Mouse (Mus musculus) inflammation-experienced regulatory T-cells, adult 6 months (primary cell): ENCODE results near the gene Cadm1. TPM values are rescaled to one million over a fixed set of nuclear protein-coding genes. Genes with fewer than 3 reads are reported as not detected.

Experiments
- ATAC-seq: one replicate; pipeline ENCODE4 v1.8.0; 2017
- polyA plus RNA-seq, 3 experiments: library from polyadenylated mRNA; unstranded; fragments of 100-300 nt; shearing (Covaris generic); gene quantifications; one replicate each; pipeline ENCODE4 v1.2.1; 2017

Cadm1 gene
- polyA plus RNA-seq, 3 experiments from 2014 or later, result 0.42 TPM; not detected in 2

- ATAC-seq, result no peak
Measured at GRCm38 (mm10) chr9:47674766-47675713, 145.1 kb downstream of the Cadm1 start.

GRCm38 (mm10) chr9:47686881-47687280 is 156.9 kb downstream of the Cadm1 start:
- ATAC-seq, result no peak

GRCm38 (mm10) chr9:47687604-47688003 is 157.6 kb downstream of the Cadm1 start:
- ATAC-seq, result no peak

GRCm38 (mm10) chr9:47688297-47688696 is 158.3 kb downstream of the Cadm1 start:
- no peak for ATAC-seq

- no peak for ATAC-seq
Measured at GRCm38 (mm10) chr9:47692911-47693310, 162.9 kb downstream of the Cadm1 start.

GRCm38 (mm10) chr9:47699026-47699425 is 169.1 kb downstream of the Cadm1 start:
- no peak for ATAC-seq

GRCm38 (mm10) chr9:47700021-47700420 is 170.0 kb downstream of the Cadm1 start:
- ATAC-seq, result no peak

GRCm38 (mm10) chr9:47703026-47703876 is 173.3 kb downstream of the Cadm1 start:
- ATAC-seq, result no peak

GRCm38 (mm10) chr9:47706341-47706740 is 176.4 kb downstream of the Cadm1 start:
- ATAC-seq, result no peak

GRCm38 (mm10) chr9:47707326-47707725 is 177.4 kb downstream of the Cadm1 start:
- no peak for ATAC-seq

GRCm38 (mm10) chr9:47708299-47708698 is 178.3 kb downstream of the Cadm1 start:
- no peak for ATAC-seq

- ATAC-seq, result no peak
Measured at GRCm38 (mm10) chr9:47710946-47711345, 181.0 kb downstream of the Cadm1 start.

GRCm38 (mm10) chr9:47714541-47714940 is 184.6 kb downstream of the Cadm1 start:
- ATAC-seq, result no peak

- ATAC-seq, result no peak
Measured at GRCm38 (mm10) chr9:47715415-47715814, 185.4 kb downstream of the Cadm1 start.

- ATAC-seq, result no peak
Measured at GRCm38 (mm10) chr9:47716883-47717282, 186.9 kb downstream of the Cadm1 start.

- no peak for ATAC-seq
Measured at GRCm38 (mm10) chr9:47727611-47728010, 197.6 kb downstream of the Cadm1 start.

- ATAC-seq, result no peak
Measured at GRCm38 (mm10) chr9:47728852-47729251, 198.9 kb downstream of the Cadm1 start.

- no peak for ATAC-seq
Measured at GRCm38 (mm10) chr9:47730247-47730646, 200.3 kb downstream of the Cadm1 start.

- no peak for ATAC-seq
Measured at GRCm38 (mm10) chr9:47733780-47734451, 203.9 kb downstream of the Cadm1 start.

GRCm38 (mm10) chr9:47734905-47735304 is 204.9 kb downstream of the Cadm1 start:
- no peak for ATAC-seq

- no peak for ATAC-seq
Measured at GRCm38 (mm10) chr9:47738799-47739198, 208.8 kb downstream of the Cadm1 start.

- ATAC-seq, result no peak
Measured at GRCm38 (mm10) chr9:47739276-47739675, 209.3 kb downstream of the Cadm1 start.

GRCm38 (mm10) chr9:47741751-47742150 is 211.8 kb downstream of the Cadm1 start:
- ATAC-seq, result no peak
